Comparison of ENCODE assay signal across 28 mouse cellular contexts in the genomic region with DNA sequence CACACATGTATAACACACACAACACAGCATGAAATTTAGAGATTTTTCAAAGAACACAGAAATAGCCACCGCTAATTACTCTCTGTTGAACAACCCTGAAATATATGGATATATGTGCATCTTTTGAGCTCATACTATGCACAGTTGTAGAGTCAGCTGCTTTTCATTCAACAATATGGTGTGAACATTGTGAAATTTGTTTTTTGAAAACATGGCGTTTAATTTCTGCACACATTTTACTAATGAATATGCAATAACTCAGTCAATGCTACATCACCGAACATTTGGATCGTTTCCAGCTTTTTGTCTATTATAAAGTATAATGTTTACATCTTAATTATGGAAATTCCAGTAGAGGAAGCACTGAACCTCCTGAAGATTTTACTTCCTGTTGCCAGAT.
"Had no signal": no experiment of that assay in that cellular context is flagged by ENCODE, and none has a peak within 500 bp of the region (broad histone marks: within the 10 kb centered on the region; RNA-seq: fewer than 3 reads in every experiment).

No protein-coding gene starts in this region.

- H3K9ac ChIP-seq: heart, embryonic 13.5 days; heart, embryonic 15.5 days; hindbrain, embryonic 13.5 days; hindbrain, embryonic 15.5 days; kidney, embryonic 15.5 days; limb, embryonic 12.5 days; liver, embryonic 13.5 days; liver, embryonic 15.5 days had no signal

- ATAC-seq: hindbrain, postnatal 0 days; intestine, embryonic 16.5 days had no signal

- H3K4me3 ChIP-seq: heart, adult 2 months; heart, embryonic 13.5 days; heart, embryonic 15.5 days; hindbrain, embryonic 13.5 days; hindbrain, embryonic 15.5 days; kidney, embryonic 15.5 days; layer of hippocampus, adult 2 months; left cerebral cortex, adult 2 months; limb, embryonic 10.5 days; limb, embryonic 12.5 days; liver, embryonic 13.5 days; liver, embryonic 15.5 days had no signal

- H3K36me3 ChIP-seq: heart, embryonic 13.5 days; heart, embryonic 15.5 days; hindbrain, embryonic 13.5 days; hindbrain, embryonic 15.5 days; kidney, embryonic 15.5 days; limb, embryonic 10.5 days; limb, embryonic 12.5 days; liver, embryonic 13.5 days; liver, embryonic 15.5 days had no signal

- H3K27me3 ChIP-seq: heart, embryonic 13.5 days; heart, embryonic 15.5 days; hindbrain, embryonic 13.5 days; hindbrain, embryonic 15.5 days; kidney, embryonic 15.5 days; limb, embryonic 12.5 days; liver, embryonic 13.5 days; liver, embryonic 15.5 days had no signal

- H3K4me1 ChIP-seq: heart, embryonic 15.5 days; hindbrain, embryonic 13.5 days; hindbrain, embryonic 15.5 days; kidney, embryonic 15.5 days; limb, embryonic 10.5 days; limb, embryonic 12.5 days; liver, embryonic 13.5 days; liver, embryonic 15.5 days had no signal

- H3K27ac ChIP-seq: heart, adult 2 months; heart, embryonic 13.5 days; heart, embryonic 15.5 days; hindbrain, embryonic 13.5 days; hindbrain, embryonic 15.5 days; hindbrain, postnatal 0 days; kidney, embryonic 15.5 days; kidney, postnatal 0 days; layer of hippocampus, adult 2 months; left cerebral cortex, adult 2 months; limb, embryonic 10.5 days; limb, embryonic 12.5 days; liver, embryonic 13.5 days; liver, embryonic 15.5 days had no signal

- H3K9me3 ChIP-seq: heart, embryonic 15.5 days; hindbrain, embryonic 15.5 days; limb, embryonic 10.5 days; liver, embryonic 13.5 days; liver, embryonic 15.5 days had no signal

- DNase-seq: gastrocnemius, postnatal 14 days; gastrocnemius, postnatal 36 days; heart, adult 11 months; heart, adult 2 months; heart, postnatal 14 days; heart, postnatal 36 days; kidney, adult 11 months; kidney, adult 2 months; kidney, adult 9 months; kidney, postnatal 14 days; kidney, postnatal 36 days; liver; liver, embryonic 13.5 days had no signal

- H3K4me2 ChIP-seq: heart, embryonic 11.5 days; heart, embryonic 13.5 days; heart, embryonic 15.5 days; hindbrain, embryonic 13.5 days; hindbrain, embryonic 15.5 days; kidney, embryonic 15.5 days; limb, embryonic 12.5 days; liver, embryonic 11.5 days; liver, embryonic 13.5 days; liver, embryonic 15.5 days had no signal
